ENCODE assay signal across 9 mouse cellular contexts in genomic region chr2:147194711-147195615, GRCm38 (mm10). TPM values are rescaled to one million over a fixed set of nuclear protein-coding genes. Genes with fewer than 3 reads are reported as not detected.
DNase-seq lines count a peak whose midpoint lies in the region; ATAC-seq and TF ChIP-seq lines count a peak whose summit lies in the region.
"Had no signal": no experiment of that assay in that cellular context is flagged by ENCODE, and none has a peak within 500 bp of the region (broad histone marks: within the 10 kb centered on the region; RNA-seq: fewer than 3 reads in every experiment).

No protein-coding gene starts in this region.

- peak overlapping the region; percentile 60 for H3K4me2 ChIP-seq in lung, embryonic 14.5 days
- H3K4me2 ChIP-seq in limb, embryonic 12.5 days = peak overlapping the region; percentile 80
- peak overlapping the region; percentile 52 for H3K4me2 ChIP-seq in stomach, embryonic 14.5 days (replicated peaks; ENCODE audit: low read depth, low read length)

- H3K9ac ChIP-seq in lung, embryonic 14.5 days = no peak overlapping the region; the same call in 1 of the 2 replicates
- 0 out of 2 replicates have a peak overlapping the region, but pooled peaks have one; percentile 27 for H3K9ac ChIP-seq in limb, embryonic 12.5 days (replicated peaks)
- no peak overlapping the region for H3K9ac ChIP-seq in stomach, embryonic 14.5 days (replicated peaks; ENCODE audit: low read depth, low read length)
- H3K9ac ChIP-seq: liver, embryonic 14.5 days had no signal

- WGBS in lung, embryonic 14.5 days = under 1% methylated on average over 67 of the region's 71 CpGs
- WGBS in forebrain, embryonic 10.5 days = under 1% methylated on average over 71 of the region's 71 CpGs
- WGBS in limb, embryonic 12.5 days = under 1% methylated on average over 59 of the region's 71 CpGs
- WGBS in stomach, embryonic 14.5 days = under 1% methylated on average over 71 of the region's 71 CpGs

- peaks cover 78% of the 10 kb centered on the region for H3K27me3 ChIP-seq in lung, embryonic 14.5 days (ENCODE audit: insufficient read depth, low read length)
- H3K27me3 ChIP-seq in forebrain, embryonic 10.5 days (ENCODE audit: poor library complexity, severe bottlenecking) = peaks cover 100% of the 10 kb centered on the region
- peaks cover 93% of the 10 kb centered on the region for H3K27me3 ChIP-seq in limb, embryonic 12.5 days
- H3K27me3 ChIP-seq in stomach, embryonic 14.5 days (ENCODE audit: control insufficient read depth, insufficient read depth, low read length) = peaks cover 66% of the 10 kb centered on the region

- TF ChIP-seq CTCF in lung, embryonic 14.5 days (IDR thresholded peaks at IDR 0.05; ENCODE audit: low read depth) = no peak

- no peaks in the 10 kb centered on the region for H3K4me1 ChIP-seq in lung, embryonic 14.5 days (ENCODE audit: insufficient read depth)
- peaks cover 38% of the 10 kb centered on the region for H3K4me1 ChIP-seq in forebrain, embryonic 10.5 days
- H3K4me1 ChIP-seq in limb, embryonic 12.5 days (replicated peaks) = peaks cover 24% of the 10 kb centered on the region
- peaks cover 12% of the 10 kb centered on the region; the same call in 1 of the 2 replicates for H3K4me1 ChIP-seq in stomach, embryonic 14.5 days (ENCODE audit: control insufficient read depth, insufficient read depth, low read length)

- ATAC-seq in lung, embryonic 14.5 days (ENCODE audit: insufficient read depth) = peak; percentile 29
- peak; percentile 70 for ATAC-seq in limb, embryonic 12.5 days (ENCODE audit: insufficient number of reproducible peaks, insufficient read depth, low FRiP score, low TSS enrichment, low read depth)
- ATAC-seq in stomach, embryonic 14.5 days (ENCODE audit: insufficient number of reproducible peaks, insufficient read depth, low FRiP score, low read depth) = peak; percentile 43; the same call in 1 of the 2 replicates
- ATAC-seq in inflammation-experienced regulatory T-cells, adult 6 months = no peak
- no peak for ATAC-seq in erythroid progenitor cell, adult 5-6 weeks (replicated peaks; ENCODE audit: low FRiP score, poor library complexity, severe bottlenecking)

- H3K27ac ChIP-seq in lung, embryonic 14.5 days (ENCODE audit: low read depth) = no peak overlapping the region
- H3K27ac ChIP-seq in forebrain, embryonic 10.5 days = peak overlapping the region; percentile 37; the same call in 1 of the 2 replicates
- H3K27ac ChIP-seq in limb, embryonic 12.5 days = no peak overlapping the region
- H3K27ac ChIP-seq in stomach, embryonic 14.5 days (ENCODE audit: low read length) = no peak overlapping the region
- H3K27ac ChIP-seq: liver, embryonic 14.5 days had no signal

- no peaks in the 10 kb centered on the region for H3K9me3 ChIP-seq in lung, embryonic 14.5 days (ENCODE audit: low read depth, low read length)
- H3K9me3 ChIP-seq in forebrain, embryonic 10.5 days = no peaks in the 10 kb centered on the region
- no peaks in the 10 kb centered on the region for H3K9me3 ChIP-seq in limb, embryonic 12.5 days
- no peaks in the 10 kb centered on the region for H3K9me3 ChIP-seq in stomach, embryonic 14.5 days (ENCODE audit: control insufficient read depth, low read depth, low read length)

- H3K4me3 ChIP-seq in lung, embryonic 14.5 days (ENCODE audit: low read depth, low read length) = peak overlapping the region; percentile 32
- peak overlapping the region; percentile 49 for H3K4me3 ChIP-seq in forebrain, embryonic 10.5 days
- peak overlapping the region; percentile 45 for H3K4me3 ChIP-seq in limb, embryonic 12.5 days (replicated peaks)
- peak overlapping the region; percentile 30 for H3K4me3 ChIP-seq in stomach, embryonic 14.5 days (ENCODE audit: low read depth, low read length)

- H3K36me3 ChIP-seq in lung, embryonic 14.5 days (ENCODE audit: insufficient read depth) = no peaks in the 10 kb centered on the region
- H3K36me3 ChIP-seq in forebrain, embryonic 10.5 days (replicated peaks) = no peaks in the 10 kb centered on the region
- H3K36me3 ChIP-seq in limb, embryonic 12.5 days = no peaks in the 10 kb centered on the region
- H3K36me3 ChIP-seq in stomach, embryonic 14.5 days (ENCODE audit: control insufficient read depth, insufficient read depth, low read length) = no peaks in the 10 kb centered on the region

- DNase-seq in lung, embryonic 14.5 days = peak; percentile 36
- DNase-seq in lung, adult 18-20 months = no peak
- DNase-seq in forebrain, embryonic 10.5 days (ENCODE audit: extremely low spot score, low spot score) = peak; percentile 42
- no peak for DNase-seq in gastrocnemius, adult 18-20 months (ENCODE audit: low spot score)

RNA-seq across cellular contexts. Expression of gene Nkx2-2, which starts 0.9 kb away (rescaled TPM):
- not detected in 2 replicates for polyA plus RNA-seq in lung, embryonic 14.5 days (2014; fragmentation: Nextera tagmentation; extraction: Ambion mirVana)
- polyA plus RNA-seq in forebrain, embryonic 10.5 days (2016; fragmentation: Nextera tagmentation; extraction: Ambion mirVana) = 2.8 and 4.1 TPM in 2 replicates
- not detected in 2 replicates for polyA plus RNA-seq in limb, embryonic 12.5 days (2016; fragmentation: Nextera tagmentation; extraction: Ambion mirVana)
- 0.14 and 1.8 TPM in 2 replicates for polyA plus RNA-seq in stomach, embryonic 14.5 days (2014; fragmentation: Nextera tagmentation; extraction: Ambion mirVana)
- polyA plus RNA-seq in inflammation-experienced regulatory T-cells, adult 6 months (2017; shearing (Covaris generic)) = not detected
- total RNA-seq in erythroid progenitor cell, adult 5-6 weeks (2015; ENCODE audit: low replicate concordance) = not detected in 2 replicates
- not detected in 2 replicates for total RNA-seq in erythroid progenitor cell, adult 5-6 weeks (2017; ENCODE audit: low replicate concordance)
- not detected for total RNA-seq in gastrocnemius, adult 18-20 months (2021)

Comparison
In these comparisons a context has a peak if more than half of its experiments do, and no peak if none do; other contexts are left out.
1. DNase-seq: peak in lung, embryonic 14.5 days (single experiment) and forebrain, embryonic 10.5 days (single experiment); none in lung, adult 18-20 months (0 of 2) and gastrocnemius, adult 18-20 months (single experiment).
2. ATAC-seq: peak in lung, embryonic 14.5 days (single experiment), limb, embryonic 12.5 days (single experiment) and stomach, embryonic 14.5 days (single experiment); none in inflammation-experienced regulatory T-cells, adult 6 months (single experiment) and erythroid progenitor cell, adult 5-6 weeks (single experiment).
3. Peak in every context shown above with its lines, with median percentiles within 50 percentile points of each other: H3K4me2 ChIP-seq and H3K4me3 ChIP-seq.